Mouse (Mus musculus): ENCODE measurements around the gene 4930558K02Rik.

4930558K02Rik gene

DNA sequence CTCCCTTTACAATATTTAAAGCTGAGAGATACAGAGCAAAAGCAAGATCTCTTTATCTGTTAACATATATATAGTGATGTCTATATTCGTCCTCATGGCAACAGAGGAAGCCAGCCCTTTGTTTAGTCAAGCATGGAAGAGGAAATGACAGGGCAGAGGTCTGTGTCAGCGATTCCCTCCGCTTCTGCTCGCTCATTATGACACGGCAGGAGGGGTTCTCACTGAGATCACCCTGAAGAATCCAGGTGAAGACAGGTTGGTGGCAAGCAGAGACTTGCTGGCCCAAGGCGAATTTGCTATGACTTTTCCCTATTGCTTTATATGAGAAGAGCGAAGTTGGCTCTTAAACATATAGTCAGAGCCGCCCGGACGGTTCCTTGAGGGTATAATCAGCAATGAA lies 83.3 kb downstream of the 4930558K02Rik start:
- DNase-seq, result no peak

DNA sequence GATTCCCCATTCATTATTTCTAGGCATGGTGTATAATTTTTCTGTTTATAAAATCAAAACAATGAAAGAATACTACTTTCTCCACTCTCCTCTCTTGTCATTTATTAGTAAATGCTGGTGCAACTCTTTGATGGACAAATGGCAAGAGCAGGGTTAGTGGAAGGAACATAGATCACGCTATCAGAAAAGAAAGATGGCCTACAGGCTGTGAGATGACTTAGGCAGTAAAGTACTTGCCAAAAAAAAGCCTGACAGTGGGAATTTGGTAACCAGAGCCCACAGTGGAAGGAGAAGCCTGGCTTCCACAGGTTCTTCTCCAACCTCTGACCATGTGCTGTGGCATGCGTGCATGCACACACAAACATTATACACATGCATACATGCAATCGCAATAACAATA lies 84.4 kb downstream of the 4930558K02Rik start:
- no peak for DNase-seq

DNA sequence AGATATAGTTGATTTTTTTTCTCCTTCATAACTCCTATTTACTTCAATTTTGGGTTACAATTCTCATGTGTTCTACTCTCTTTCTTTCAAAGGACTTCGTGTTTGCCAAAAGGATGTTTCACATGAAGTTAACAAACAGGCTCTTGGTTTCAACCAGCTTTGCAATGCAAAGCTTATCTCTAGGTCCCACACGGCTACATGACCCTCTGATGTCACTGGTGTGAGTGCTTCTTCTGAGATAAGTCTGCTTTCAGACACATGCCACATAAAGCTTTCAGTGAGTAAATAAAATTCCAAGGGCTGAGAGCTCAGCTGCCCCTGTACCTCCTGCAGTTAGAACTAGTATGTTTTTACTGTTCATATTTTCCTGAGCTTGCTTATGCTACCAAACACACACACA lies 84.9 kb downstream of the 4930558K02Rik start:
- no peak for DNase-seq

DNA sequence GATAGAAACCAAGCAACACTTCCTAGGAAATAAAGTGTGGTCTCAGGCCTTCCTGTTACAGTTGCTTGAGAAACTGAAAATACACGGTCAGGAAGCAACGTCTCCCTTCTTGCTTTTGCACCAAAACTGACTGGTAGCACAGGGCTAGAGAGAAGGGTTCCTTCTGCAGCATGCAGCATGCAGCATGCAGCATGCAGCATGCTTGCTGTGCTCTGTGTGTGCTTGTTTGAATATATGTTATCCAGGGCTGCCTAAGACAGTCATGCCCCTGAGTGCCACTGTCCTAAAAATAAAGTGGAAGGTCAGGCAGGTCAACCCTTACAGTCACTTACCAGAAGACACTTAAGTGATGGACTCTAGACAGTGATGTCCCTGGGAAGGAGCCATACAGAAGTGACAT lies 85.3 kb downstream of the 4930558K02Rik start:
- DNase-seq, result no peak

All from kidney, adult 18-20 months (tissue).